14 mouse cellular contexts compared by ENCODE assay signal in genomic region chr11:75450936-75451335, GRCm38 (mm10). TPM values are rescaled to one million over a fixed set of nuclear protein-coding genes. Genes with fewer than 3 reads are reported as not detected.
DNase-seq lines count a peak whose midpoint lies in the region; ATAC-seq and TF ChIP-seq lines count a peak whose summit lies in the region.
"Had no signal": no experiment of that assay in that cellular context is flagged by ENCODE, and none has a peak within 500 bp of the region (broad histone marks: within the 10 kb centered on the region; RNA-seq: fewer than 3 reads in every experiment).

No protein-coding gene starts in this region.

- intact Hi-C loops in heart, postnatal 25 days (cut with DNase I), result no loop called here

- no peaks in the 10 kb centered on the region for H3K9me3 ChIP-seq in heart, postnatal 0 days (replicated peaks; ENCODE audit: control insufficient read depth, low read length)
- H3K9me3 ChIP-seq in megakaryocyte, embryonic 14.5 days, result no peaks in the 10 kb centered on the region
- H3K9me3 ChIP-seq in erythroblast, embryonic 14.5 days (ENCODE audit: control insufficient read depth, low read length), result peaks cover 32% of the 10 kb centered on the region
- no peaks in the 10 kb centered on the region for H3K9me3 ChIP-seq in liver, embryonic 13.5 days (replicated peaks)
- H3K9me3 ChIP-seq: embryonic facial prominence, embryonic 12.5 days had no signal

- peaks cover 15% of the 10 kb centered on the region for H3K4me1 ChIP-seq in heart, postnatal 0 days (ENCODE audit: control insufficient read depth, insufficient read depth)
- H3K4me1 ChIP-seq in megakaryocyte, embryonic 14.5 days, result peaks cover 72% of the 10 kb centered on the region
- H3K4me1 ChIP-seq in erythroblast, embryonic 14.5 days (ENCODE audit: control insufficient read depth), result peaks cover 96% of the 10 kb centered on the region
- peaks cover 89% of the 10 kb centered on the region for H3K4me1 ChIP-seq in liver, embryonic 13.5 days (replicated peaks)

- H3K4me3 ChIP-seq in heart, postnatal 0 days (ENCODE audit: low read depth, low read length), result no peak overlapping the region
- peak overlapping the region; percentile 79 for H3K4me3 ChIP-seq in megakaryocyte, embryonic 14.5 days (replicated peaks)
- H3K4me3 ChIP-seq in erythroblast, embryonic 14.5 days (replicated peaks), result peak overlapping the region; percentile 66
- H3K4me3 ChIP-seq in liver, embryonic 13.5 days (replicated peaks), result peak overlapping the region; percentile 60
- H3K4me3 ChIP-seq: embryonic facial prominence, embryonic 12.5 days had no signal

- no peak for TF ChIP-seq EP300 in heart, postnatal 0 days (IDR thresholded peaks at IDR 0.05; ENCODE audit: low read depth)

- TF ChIP-seq CTCF in heart, postnatal 0 days (IDR thresholded peaks at IDR 0.05; ENCODE audit: low read depth), result no peak

- H3K4me2 ChIP-seq in heart, postnatal 0 days (ENCODE audit: low read depth, low read length), result no peak overlapping the region
- H3K4me2 ChIP-seq in liver, embryonic 13.5 days, result peak overlapping the region; percentile 100
- H3K4me2 ChIP-seq: embryonic facial prominence, embryonic 12.5 days had no signal

- no peak for DNase-seq in heart, postnatal 0 days (ENCODE audit: low spot score)
- DNase-seq in heart, postnatal 25 days (ENCODE audit: low spot score), result no peak
- DNase-seq in liver, embryonic 13.5 days, result no peak
- no peak for DNase-seq in cerebellum, adult 18-20 months
- DNase-seq in urinary bladder, postnatal 10 days (ENCODE audit: low spot score), result no peak
- DNase-seq: adrenal gland, postnatal 36 days; cerebellum, adult 8-10 months; kidney, postnatal 14 days had no signal

- ATAC-seq in heart, postnatal 0 days (ENCODE audit: insufficient read depth, low read depth), result no peak
- ATAC-seq in megakaryocyte, adult 5-6 weeks (ENCODE audit: poor library complexity, severe bottlenecking), result no peak
- ATAC-seq in liver, embryonic 13.5 days (ENCODE audit: low read depth), result peak; percentile 51

- H3K27me3 ChIP-seq in heart, postnatal 0 days (ENCODE audit: control insufficient read depth, insufficient read depth, low read length), result no peaks in the 10 kb centered on the region
- H3K27me3 ChIP-seq in megakaryocyte, embryonic 14.5 days (replicated peaks), result no peaks in the 10 kb centered on the region
- no peaks in the 10 kb centered on the region for H3K27me3 ChIP-seq in erythroblast, embryonic 14.5 days (ENCODE audit: control insufficient read depth)
- H3K27me3 ChIP-seq in liver, embryonic 13.5 days, result no peaks in the 10 kb centered on the region
- H3K27me3 ChIP-seq: embryonic facial prominence, embryonic 12.5 days had no signal

- 0 out of 2 replicates have a peak overlapping the region, but pooled peaks have one; percentile 19 for H3K9ac ChIP-seq in heart, postnatal 0 days (replicated peaks; ENCODE audit: low read depth, low read length)
- peak overlapping the region; percentile 83 for H3K9ac ChIP-seq in liver, embryonic 13.5 days

- H3K36me3 ChIP-seq in heart, postnatal 0 days (replicated peaks; ENCODE audit: control insufficient read depth, insufficient read depth, low read length), result peaks cover 49% of the 10 kb centered on the region
- H3K36me3 ChIP-seq in megakaryocyte, embryonic 14.5 days (replicated peaks; ENCODE audit: low read length), result peaks cover 71% of the 10 kb centered on the region
- H3K36me3 ChIP-seq in erythroblast, embryonic 14.5 days (ENCODE audit: control insufficient read depth), result peaks cover 81% of the 10 kb centered on the region
- H3K36me3 ChIP-seq in liver, embryonic 13.5 days, result peaks cover 58% of the 10 kb centered on the region

- H3K27ac ChIP-seq in heart, postnatal 0 days (ENCODE audit: low read depth), result no peak overlapping the region
- H3K27ac ChIP-seq in liver, embryonic 13.5 days, result peak overlapping the region; percentile 99
- H3K27ac ChIP-seq: embryonic facial prominence, embryonic 12.5 days had no signal

- WGBS in heart, postnatal 0 days, result 76% methylated on average over 15 of the region's 15 CpGs
- WGBS in liver, embryonic 13.5 days (ENCODE audit: insufficient replicate concordance), result 41% methylated on average over 15 of the region's 15 CpGs

RNA-seq across cellular contexts. Expression of gene Wdr81, which starts 3.6 kb away (rescaled TPM):
- 11.8 and 12.0 TPM in 2 replicates for total RNA-seq in heart, postnatal 0 days (2014; rRNA removed; ENCODE audit: low replicate concordance)
- 2.0 and 2.2 TPM in 2 replicates for polyA plus RNA-seq in heart, postnatal 0 days (2015; fragmentation: Nextera tagmentation; extraction: Ambion mirVana)
- total RNA-seq in heart, postnatal 25 days (2021), result 1 to 10 TPM; 7.7 to 9.1 TPM
- 10.8 and 12.0 TPM in 2 replicates for polyA plus RNA-seq in megakaryocyte, embryonic 14.5 days (2012; ENCODE audit: insufficient read depth, low replicate concordance)
- total RNA-seq in megakaryocyte, adult 5-6 weeks (2015), result 11.1 and 11.9 TPM in 2 replicates
- 9.3 and 11.8 TPM in 2 replicates for total RNA-seq in megakaryocyte, adult 5-6 weeks (2017)
- 11.2 and 11.7 TPM in 2 replicates for polyA plus RNA-seq in erythroblast, embryonic 14.5 days (2012)
- polyA plus RNA-seq in liver, embryonic 13.5 days (2015; fragmentation: Nextera tagmentation; extraction: Ambion mirVana), result 18.5 and 21.3 TPM in 2 replicates

RNA-seq across cellular contexts. Expression of gene Tlcd2, which starts 10.6 kb away (rescaled TPM):
- total RNA-seq in heart, postnatal 0 days (2014; rRNA removed; ENCODE audit: low replicate concordance), result 9.2 and 25.3 TPM in 2 replicates
- polyA plus RNA-seq in heart, postnatal 0 days (2015; fragmentation: Nextera tagmentation; extraction: Ambion mirVana), result 14.2 and 16.9 TPM in 2 replicates
- 1 to 10 TPM; 7.9 to 8.1 TPM for total RNA-seq in heart, postnatal 25 days (2021)
- polyA plus RNA-seq in megakaryocyte, embryonic 14.5 days (2012; ENCODE audit: insufficient read depth, low replicate concordance), result 1.7 TPM in 1 of 2 replicates, not detected in the other
- total RNA-seq in megakaryocyte, adult 5-6 weeks (2015), result 3.1 and 7.8 TPM in 2 replicates
- 4.6 and 5.4 TPM in 2 replicates for total RNA-seq in megakaryocyte, adult 5-6 weeks (2017)
- 0.15 and 0.41 TPM in 2 replicates for polyA plus RNA-seq in erythroblast, embryonic 14.5 days (2012)
- polyA plus RNA-seq in liver, embryonic 13.5 days (2015; fragmentation: Nextera tagmentation; extraction: Ambion mirVana), result 18.7 and 18.8 TPM in 2 replicates

RNA-seq across cellular contexts. Expression of gene Serpinf2, which starts 11.5 kb away (rescaled TPM):
- 1.2 and 2.4 TPM in 2 replicates for total RNA-seq in heart, postnatal 0 days (2014; rRNA removed; ENCODE audit: low replicate concordance)
- not detected in 2 replicates for polyA plus RNA-seq in heart, postnatal 0 days (2015; fragmentation: Nextera tagmentation; extraction: Ambion mirVana)
- total RNA-seq in heart, postnatal 25 days (2021), result not detected
- polyA plus RNA-seq in megakaryocyte, embryonic 14.5 days (2012; ENCODE audit: insufficient read depth, low replicate concordance), result not detected in 2 replicates
- 0.71 TPM in 1 of 2 replicates, not detected in the other for total RNA-seq in megakaryocyte, adult 5-6 weeks (2015)
- total RNA-seq in megakaryocyte, adult 5-6 weeks (2017), result not detected in 2 replicates
- polyA plus RNA-seq in erythroblast, embryonic 14.5 days (2012), result 0.36 and 0.42 TPM in 2 replicates
- polyA plus RNA-seq in liver, embryonic 13.5 days (2015; fragmentation: Nextera tagmentation; extraction: Ambion mirVana), result 372 and 430 TPM in 2 replicates
- total RNA-seq: hematopoietic stem cell, adult 5-6 weeks; left cerebral cortex, postnatal 25 days had no signal

RNA-seq across cellular contexts. Expression of gene Serpinf1, which starts 28.4 kb away (rescaled TPM):
- total RNA-seq in heart, postnatal 0 days (2014; rRNA removed; ENCODE audit: low replicate concordance), result 27.3 and 112 TPM in 2 replicates
- polyA plus RNA-seq in heart, postnatal 0 days (2015; fragmentation: Nextera tagmentation; extraction: Ambion mirVana), result 20.4 and 24.4 TPM in 2 replicates
- total RNA-seq in heart, postnatal 25 days (2021), result 10 to 100 TPM; 26.3 to 26.9 TPM
- polyA plus RNA-seq in megakaryocyte, embryonic 14.5 days (2012; ENCODE audit: insufficient read depth, low replicate concordance), result 2.5 TPM in 1 of 2 replicates, not detected in the other
- total RNA-seq in megakaryocyte, adult 5-6 weeks (2015), result 26.5 and 30.8 TPM in 2 replicates
- 36.2 and 39.2 TPM in 2 replicates for total RNA-seq in megakaryocyte, adult 5-6 weeks (2017)
- 0.18 and 0.25 TPM in 2 replicates for polyA plus RNA-seq in erythroblast, embryonic 14.5 days (2012)
- 179 and 181 TPM in 2 replicates for polyA plus RNA-seq in liver, embryonic 13.5 days (2015; fragmentation: Nextera tagmentation; extraction: Ambion mirVana)

RNA-seq across cellular contexts. Expression of gene Prpf8, which starts 35.7 kb away (rescaled TPM):
- total RNA-seq in heart, postnatal 0 days (2014; rRNA removed; ENCODE audit: low replicate concordance), result 73.8 and 79.8 TPM in 2 replicates
- 15.2 and 17.0 TPM in 2 replicates for polyA plus RNA-seq in heart, postnatal 0 days (2015; fragmentation: Nextera tagmentation; extraction: Ambion mirVana)
- total RNA-seq in heart, postnatal 25 days (2021), result 10 to 100 TPM; 78.7 to 89.4 TPM
- polyA plus RNA-seq in megakaryocyte, embryonic 14.5 days (2012; ENCODE audit: insufficient read depth, low replicate concordance), result 18.1 and 35.1 TPM in 2 replicates
- total RNA-seq in megakaryocyte, adult 5-6 weeks (2015), result 91.3 and 102 TPM in 2 replicates
- total RNA-seq in megakaryocyte, adult 5-6 weeks (2017), result 69.3 and 90.7 TPM in 2 replicates
- polyA plus RNA-seq in erythroblast, embryonic 14.5 days (2012), result 2.2 and 4.5 TPM in 2 replicates
- 28.2 and 31.5 TPM in 2 replicates for polyA plus RNA-seq in liver, embryonic 13.5 days (2015; fragmentation: Nextera tagmentation; extraction: Ambion mirVana)

Comparison
In these comparisons a context has a peak if more than half of its experiments do, and no peak if none do; other contexts are left out.
1. RNA of gene Serpinf2, which starts 11.5 kb away (polyA plus RNA-seq): 372 to 430 TPM in liver, embryonic 13.5 days; 0.36 to 0.42 TPM in erythroblast, embryonic 14.5 days, not detected in heart, postnatal 0 days and not detected in megakaryocyte, embryonic 14.5 days; every median in the first group is over 100 times any median in the second.